Mouse (Mus musculus) erythroblast, embryonic 14.5 days (primary cell): ENCODE data around the gene Dysf.

Source experiments
- GATA1 ChIP-seq: IDR thresholded peaks from 2 replicates; pipeline ENCODE4 v1.6.1; 2012; ENCODE audit warnings: low read length, inconsistent platforms, mixed read lengths
- TAL1 ChIP-seq: IDR thresholded peaks from 3 replicates; pipeline ENCODE4 v1.6.1; 2012; ENCODE audit warnings: low read length, inconsistent platforms, mixed read lengths

DNA sequence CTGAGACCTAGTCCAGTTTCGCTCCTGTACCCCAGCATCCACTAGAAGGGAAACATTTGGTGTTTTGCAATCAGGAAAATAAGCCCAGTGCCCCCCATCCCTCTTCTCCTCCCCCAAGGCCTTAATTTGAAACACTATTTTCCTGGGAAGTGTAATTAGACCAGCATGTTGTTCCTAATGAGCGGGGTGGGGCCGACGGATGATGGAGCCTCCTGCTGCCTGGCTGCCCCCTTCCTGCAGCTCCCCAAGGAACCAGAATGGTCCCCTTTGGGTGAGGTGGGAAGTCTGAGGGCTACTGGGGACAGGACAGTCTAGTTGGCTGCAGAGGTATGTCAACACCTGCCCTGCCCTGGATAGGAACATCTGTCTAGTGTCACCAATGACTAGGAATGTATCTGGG, 136.0 kb downstream of the Dysf start:
- TF ChIP-seq TAL1 (no peak), GATA1 (no peak)
